Mouse (Mus musculus): ENCODE measurements at regions not wholly inside any gene's neighbourhood (a gene's known extent, or its start where the extent isn't known, plus 50 kb on each side); places are given as distances from the start of the nearest gene placed in this dataset.

DNA sequence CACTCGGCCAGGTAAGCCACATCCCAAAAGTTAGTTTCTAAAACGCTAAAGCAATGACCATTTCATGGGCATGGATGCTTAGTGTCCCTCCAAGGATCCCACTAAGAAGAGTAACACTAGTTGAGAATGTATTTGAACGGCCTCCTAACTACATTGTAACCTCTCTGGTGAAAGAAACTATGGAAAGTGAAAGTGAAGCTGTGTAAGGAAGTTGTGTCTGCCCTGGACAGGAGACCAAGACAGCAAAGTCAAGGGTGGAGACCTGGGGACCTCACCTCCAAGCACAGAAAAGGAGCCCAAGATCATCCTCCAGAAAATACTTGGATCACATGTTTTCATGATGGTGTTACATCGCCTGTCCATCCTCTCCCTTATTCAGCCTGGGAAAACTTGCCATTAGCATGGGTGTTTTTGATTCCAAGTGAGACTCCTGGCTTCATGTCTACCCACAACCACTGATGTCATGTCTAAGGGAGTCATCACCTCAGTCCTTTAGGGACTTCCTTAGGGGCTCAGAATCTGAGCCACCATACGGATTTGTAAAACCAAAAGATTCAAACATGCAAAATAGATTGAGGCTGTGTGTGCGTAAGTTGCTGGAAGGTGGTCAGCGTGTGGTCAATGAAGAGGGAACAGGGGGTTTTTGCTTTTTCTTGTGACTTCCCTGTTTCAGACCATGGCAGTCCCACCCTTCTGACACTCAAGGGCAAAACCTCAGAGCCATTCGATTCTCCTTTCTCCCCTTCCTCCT is 62.4 kb upstream of the 1700016C15Rik start:
- DNase-seq (ENCODE audit: low read depth, low spot score), result peak; percentile 14

DNA sequence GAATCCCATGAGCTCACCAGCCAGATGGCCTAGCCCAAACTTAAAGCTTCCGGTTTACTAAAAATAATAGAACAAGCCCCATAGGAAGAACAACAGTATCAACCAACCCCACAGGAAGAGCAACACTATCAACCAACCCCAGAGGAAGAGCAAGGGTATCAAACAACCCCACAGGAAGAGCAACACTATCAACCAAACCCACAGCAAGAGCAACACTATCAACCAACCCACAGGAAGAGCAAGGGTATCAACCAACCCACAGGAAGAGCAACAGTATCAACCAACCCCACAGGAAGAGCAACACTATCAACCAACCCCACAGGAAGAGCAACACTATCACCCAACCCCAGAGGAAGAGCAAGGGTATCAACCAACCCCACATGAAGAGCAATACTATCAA is 59.0 kb upstream of the 1700016C15Rik start:
- DNase-seq (ENCODE audit: low read depth, low spot score), result no peak

DNA sequence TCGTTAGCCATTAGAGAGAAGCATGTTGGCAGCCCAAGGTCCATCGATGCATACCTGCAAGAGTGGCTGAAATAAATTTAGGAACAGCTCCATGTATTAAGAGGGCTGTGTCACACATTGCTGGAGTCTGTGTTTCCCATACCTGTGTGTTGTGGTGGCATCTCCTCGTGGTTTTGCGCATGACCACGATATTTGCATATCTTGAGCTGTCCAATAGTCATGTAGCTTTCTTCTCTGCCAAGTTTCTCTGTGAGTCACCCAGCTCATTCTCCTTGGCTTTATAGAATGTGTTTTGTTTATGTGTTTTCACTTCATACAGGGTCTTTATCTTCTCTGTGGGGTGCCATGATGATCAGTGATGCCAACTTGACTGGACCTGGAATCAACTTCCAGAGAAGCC is 53.0 kb upstream of the 1700016C15Rik start:
- peak; percentile 56 for DNase-seq (ENCODE audit: low read depth, low spot score)

DNA sequence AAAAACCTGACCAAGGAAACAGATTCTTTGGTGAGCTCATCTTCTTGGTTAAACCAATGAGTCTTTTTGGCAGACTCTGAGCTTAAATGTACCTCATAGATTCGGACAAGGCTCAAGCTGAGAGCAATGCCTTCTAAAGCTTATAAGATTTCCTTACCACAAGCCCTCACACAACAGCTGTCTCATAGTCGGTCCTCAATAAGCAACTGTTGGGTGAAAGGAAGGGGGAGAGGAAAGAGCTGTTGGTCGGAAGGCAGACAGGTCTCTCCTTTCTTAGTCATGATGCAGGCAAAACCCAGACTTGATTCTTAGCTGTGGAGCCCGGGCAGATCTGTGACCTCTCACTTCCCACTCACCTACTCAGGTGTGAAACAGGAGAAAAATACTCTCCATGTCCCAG is 50.8 kb upstream of the 1700016C15Rik start:
- DNase-seq (ENCODE audit: low read depth, low spot score), result no peak
